Mouse (Mus musculus) MEL (cell line): ENCODE measurements around the gene Trarg1.

Experiments
- CHD2 ChIP-seq: IDR thresholded peaks from 2 replicates; pipeline ENCODE4 v1.6.1; 2011; ENCODE audit warnings: low read length, improper control_type of control experiment
- CTCF ChIP-seq, 3 experiments: IDR thresholded peaks in 2 of 3; conservative IDR thresholded peaks in 1 of 3; 2 replicates each; pipeline ENCODE4 v1.5.1; 2011 to 2012; ENCODE audit warnings: low read length in 3 of 3, low read depth in 2 of 3, mild to moderate bottlenecking in 2 of 3, improper control_type of control experiment in 1 of 3, inconsistent platforms in 1 of 3, mixed read lengths in 1 of 3, moderate library complexity in 1 of 3; ENCODE audit not compliant: control insufficient read depth in 1 of 3, insufficient read depth in 1 of 3, poor library complexity in 1 of 3, severe bottlenecking in 1 of 3
- HCFC1 ChIP-seq: IDR thresholded peaks from 2 replicates; pipeline ENCODE4 v1.6.1; 2012; ENCODE audit warnings: low read depth, mild to moderate bottlenecking, inconsistent platforms, low read length, improper control_type of control experiment, moderate library complexity
- KAT2A ChIP-seq: conservative IDR thresholded peaks from 2 replicates; pipeline ENCODE4 v1.6.1; 2012; ENCODE audit warnings: low read depth, low read length, improper control_type of control experiment, inconsistent platforms
- MAX ChIP-seq: IDR thresholded peaks from 2 replicates; pipeline ENCODE4 v1.6.1; 2011; ENCODE audit warnings: low read length, improper control_type of control experiment
- MEF2A ChIP-seq: IDR thresholded peaks from 2 replicates; pipeline ENCODE4 v1.6.1; 2014; ENCODE audit warnings: low read depth, mild to moderate bottlenecking, inconsistent platforms, low read length, improper control_type of control experiment; ENCODE audit not compliant: poor library complexity, insufficient replicate concordance, severe bottlenecking; ENCODE audit errors: extremely low read depth
- MXI1 ChIP-seq: IDR thresholded peaks from 2 replicates; pipeline ENCODE4 v1.6.1; 2011; ENCODE audit warnings: mild to moderate bottlenecking, low read depth, low read length, improper control_type of control experiment
- POLR2A ChIP-seq, 2 experiments: IDR thresholded peaks; 2 replicates each; pipeline ENCODE4 v1.6.1; 2011 to 2012; ENCODE audit warnings: low read length in 2 of 2, mild to moderate bottlenecking in 2 of 2, control low read depth in 1 of 2, improper control_type of control experiment in 1 of 2, low read depth in 1 of 2, moderate library complexity in 1 of 2; ENCODE audit not compliant: control insufficient read depth in 1 of 2, insufficient read depth in 1 of 2, poor library complexity in 1 of 2
- RAD21 ChIP-seq: IDR thresholded peaks from 2 replicates; pipeline ENCODE4 v1.6.1; 2011; ENCODE audit warnings: mild to moderate bottlenecking, low read depth, low read length, improper control_type of control experiment
- SMC3 ChIP-seq: IDR thresholded peaks from 2 replicates; pipeline ENCODE4 v1.6.1; 2011; ENCODE audit warnings: low read depth, low read length, improper control_type of control experiment
- TBP ChIP-seq: IDR thresholded peaks from 2 replicates; pipeline ENCODE4 v1.8.0; 2011; ENCODE audit warnings: low read depth, low read length, improper control_type of control experiment
- TCF12 ChIP-seq: IDR thresholded peaks from 2 replicates; pipeline ENCODE4 v1.6.1; 2014; ENCODE audit warnings: low read depth, mild to moderate bottlenecking, inconsistent platforms, low read length, improper control_type of control experiment, moderate library complexity

DNA sequence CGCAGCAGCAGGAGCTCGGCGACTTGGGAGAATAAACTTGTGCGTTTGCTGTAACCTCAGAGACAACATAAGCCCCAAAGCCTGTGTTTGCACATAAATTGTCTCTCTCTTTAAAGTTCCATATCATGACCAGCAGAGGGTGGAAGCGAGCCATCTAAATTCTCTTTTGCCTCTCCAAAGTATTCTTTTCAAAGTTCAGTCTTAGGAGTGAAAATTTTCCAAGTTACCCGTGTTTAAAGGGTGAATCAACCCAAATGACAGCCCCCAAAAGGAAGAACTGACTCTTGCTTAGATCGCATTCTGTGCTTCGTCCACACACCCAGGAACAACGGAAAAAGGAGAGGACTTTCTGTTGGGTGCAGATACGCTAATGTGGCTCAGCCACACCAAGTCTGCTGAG lies 24.5 kb upstream of the Trarg1 start:
- TF ChIP-seq POLR2A (IDR thresholded peaks at IDR 0.05; ENCODE audit: control insufficient read depth in 1 of 2, insufficient read depth in 1 of 2, low read depth in 1 of 2, low read length in 2 of 2, poor library complexity in 1 of 2) (no peak), CTCF (IDR thresholded peaks at IDR 0.05 in 2 of 3, conservative IDR thresholded peaks at IDR 0.05 in 1 of 3; ENCODE audit: control insufficient read depth in 1 of 3, insufficient read depth in 1 of 3, low read depth in 2 of 3, low read length in 3 of 3, poor library complexity in 1 of 3, severe bottlenecking in 1 of 3) (peak; percentile 3 to 76 (median 60); a peak in 5 of 6 replicates), MXI1 (no peak), TCF12 (no peak), RAD21 (peak; percentile 78), CHD2 (no peak), KAT2A (no peak), MAX (no peak), TBP (no peak), HCFC1 (no peak), SMC3 (peak; percentile 64), MEF2A (no peak)
